Mouse (Mus musculus): ENCODE results near the gene Ptpn9. TPM values are rescaled to one million over a fixed set of nuclear protein-coding genes. Genes with fewer than 3 reads are reported as not detected.

Ptpn9 gene
- total and polyA plus RNA-seq, 3 experiments: 26.2 to 62.4 (median 29.6) TPM

- no peak for DNase-seq (ENCODE audit: low spot score)
- Histone ChIP-seq H3K36me3 (replicated peaks) (peaks cover 34% of the 10 kb centered on the region), H3K4me1 (ENCODE audit: insufficient read depth, low read depth, low read length) (no peaks in the 10 kb centered on the region), H3K9me3 (replicated peaks) (peaks cover 4% of the 10 kb centered on the region; the same call in 1 of the 2 replicates), H3K4me3 (ENCODE audit: low read depth, low read length) (no peak overlapping the region), H3K27me3 (ENCODE audit: insufficient read depth, low read length) (no peaks in the 10 kb centered on the region)
- ATAC-seq (ENCODE audit: extremely low read depth, insufficient number of reproducible peaks, low FRiP score, poor library complexity, severe bottlenecking): no peak
- no peak for TF ChIP-seq GATA2 (IDR thresholded peaks at IDR 0.05; ENCODE audit: borderline replicate concordance, low read depth, low read length)
- no peak for TF ChIP-seq GATA1 (IDR thresholded peaks at IDR 0.05; ENCODE audit: borderline replicate concordance, low read length)
- no peak for TF ChIP-seq POLR2AphosphoS5 (IDR thresholded peaks at IDR 0.05; ENCODE audit: insufficient replicate concordance, low read depth, low read length)
Measured at GRCm38 (mm10) chr9:57012895-57013294, 18.2 kb downstream of the Ptpn9 start.

DNA sequence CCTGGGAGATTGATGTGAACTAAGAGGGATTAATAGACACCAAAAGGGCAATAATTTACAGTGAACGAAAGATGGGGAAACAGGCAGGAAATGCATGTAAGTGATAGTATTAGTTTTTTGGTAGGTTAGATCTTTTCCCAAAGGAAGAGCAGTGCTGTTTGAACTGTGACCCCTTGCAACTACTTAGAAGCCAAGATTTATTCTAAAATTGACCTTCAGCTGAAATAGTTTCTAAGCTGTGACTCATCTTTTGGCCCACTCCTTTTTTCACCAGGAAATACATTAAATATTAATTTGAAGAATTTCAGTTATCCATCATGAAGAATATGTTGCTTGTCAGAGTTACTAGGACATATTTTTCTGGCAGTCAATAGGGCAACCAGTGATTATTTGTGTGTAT, 19.0 kb downstream of the Ptpn9 start:
- Histone ChIP-seq H3K27me3 (ENCODE audit: insufficient read depth, low read length) (no peaks in the 10 kb centered on the region), H3K36me3 (replicated peaks) (peaks cover 27% of the 10 kb centered on the region), H3K9me3 (replicated peaks) (peaks cover 4% of the 10 kb centered on the region; the same call in 1 of the 2 replicates), H3K4me1 (ENCODE audit: insufficient read depth, low read depth, low read length) (no peaks in the 10 kb centered on the region), H3K4me3 (ENCODE audit: low read depth, low read length) (no peak overlapping the region)
- TF ChIP-seq TAL1 (conservative IDR thresholded peaks at IDR 0.05; ENCODE audit: low read depth, low read length) (no peak), POLR2AphosphoS5 (IDR thresholded peaks at IDR 0.05; ENCODE audit: insufficient replicate concordance, low read depth, low read length) (no peak), GATA2 (IDR thresholded peaks at IDR 0.05; ENCODE audit: borderline replicate concordance, low read depth, low read length) (no peak), GATA1 (IDR thresholded peaks at IDR 0.05; ENCODE audit: borderline replicate concordance, low read length) (no peak), CTCF (IDR thresholded peaks at IDR 0.05; ENCODE audit: low read depth, low read length) (no peak)
- ATAC-seq (ENCODE audit: extremely low read depth, insufficient number of reproducible peaks, low FRiP score, poor library complexity, severe bottlenecking): no peak
- DNase-seq (ENCODE audit: low spot score): no peak

- H3K4me1 ChIP-seq (ENCODE audit: insufficient read depth, low read depth, low read length): no peaks in the 10 kb centered on the region
- H3K27me3 ChIP-seq (ENCODE audit: insufficient read depth, low read length): no peaks in the 10 kb centered on the region
- ATAC-seq (ENCODE audit: extremely low read depth, insufficient number of reproducible peaks, low FRiP score, poor library complexity, severe bottlenecking): no peak
- TF ChIP-seq POLR2AphosphoS5 (IDR thresholded peaks at IDR 0.05; ENCODE audit: insufficient replicate concordance, low read depth, low read length): no peak
- H3K9me3 ChIP-seq (replicated peaks): peaks cover 4% of the 10 kb centered on the region; the same call in 1 of the 2 replicates
- H3K4me3 ChIP-seq (ENCODE audit: low read depth, low read length): no peak overlapping the region
- DNase-seq (ENCODE audit: low spot score): no peak
- H3K36me3 ChIP-seq (replicated peaks): peaks cover 26% of the 10 kb centered on the region
Measured at GRCm38 (mm10) chr9:57014766-57015165, 20.0 kb downstream of the Ptpn9 start.

DNA sequence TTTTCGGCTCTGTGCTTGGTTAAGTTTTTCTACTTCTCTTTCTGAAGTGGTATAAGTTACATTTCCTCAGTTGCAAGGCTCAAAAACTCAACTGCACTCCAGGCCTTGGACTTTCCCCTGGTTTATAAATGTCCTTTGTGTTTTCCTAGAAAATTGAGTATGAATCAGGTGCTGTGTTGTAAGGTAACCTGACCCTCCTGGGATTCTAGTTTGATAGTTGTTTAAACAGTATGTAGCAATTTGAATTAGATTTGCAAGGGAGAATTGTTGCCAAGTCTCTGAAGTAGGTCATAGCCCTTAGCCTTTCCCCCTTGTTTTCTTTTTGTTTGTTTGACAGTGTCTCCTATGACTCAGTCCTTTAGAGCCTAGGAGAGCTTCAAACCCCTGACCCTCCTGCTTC, 22.9 kb downstream of the Ptpn9 start:
- TF ChIP-seq GATA1 (IDR thresholded peaks at IDR 0.05; ENCODE audit: borderline replicate concordance, low read length): no peak
- TF ChIP-seq POLR2AphosphoS5 (IDR thresholded peaks at IDR 0.05; ENCODE audit: insufficient replicate concordance, low read depth, low read length): no peak
- TF ChIP-seq GATA2 (IDR thresholded peaks at IDR 0.05; ENCODE audit: borderline replicate concordance, low read depth, low read length): no peak
- TF ChIP-seq CTCF (IDR thresholded peaks at IDR 0.05; ENCODE audit: low read depth, low read length): no peak
- no peak for TF ChIP-seq TAL1 (conservative IDR thresholded peaks at IDR 0.05; ENCODE audit: low read depth, low read length)
- no peak for ATAC-seq (ENCODE audit: extremely low read depth, insufficient number of reproducible peaks, low FRiP score, poor library complexity, severe bottlenecking)
- no peak for DNase-seq (ENCODE audit: low spot score)
- no peak overlapping the region for H3K4me3 ChIP-seq (ENCODE audit: low read depth, low read length)
- H3K36me3 ChIP-seq (replicated peaks): peaks cover 38% of the 10 kb centered on the region
- peaks cover 4% of the 10 kb centered on the region; the same call in 1 of the 2 replicates for H3K9me3 ChIP-seq (replicated peaks)
- no peaks in the 10 kb centered on the region for H3K4me1 ChIP-seq (ENCODE audit: insufficient read depth, low read depth, low read length)
- no peaks in the 10 kb centered on the region for H3K27me3 ChIP-seq (ENCODE audit: insufficient read depth, low read length)

- DNase-seq (ENCODE audit: low spot score): no peak
- Histone ChIP-seq H3K27me3 (ENCODE audit: insufficient read depth, low read length) (no peaks in the 10 kb centered on the region), H3K36me3 (replicated peaks) (peaks cover 66% of the 10 kb centered on the region), H3K4me1 (ENCODE audit: insufficient read depth, low read depth, low read length) (0 out of 2 replicates have a peak, but pooled peaks cover 2% of the 10 kb centered on the region), H3K9me3 (replicated peaks) (no peaks in the 10 kb centered on the region), H3K4me3 (ENCODE audit: low read depth, low read length) (no peak overlapping the region)
- TF ChIP-seq GATA1 (IDR thresholded peaks at IDR 0.05; ENCODE audit: borderline replicate concordance, low read length): no peak
- no peak for TF ChIP-seq GATA2 (IDR thresholded peaks at IDR 0.05; ENCODE audit: borderline replicate concordance, low read depth, low read length)
- TF ChIP-seq TAL1 (conservative IDR thresholded peaks at IDR 0.05; ENCODE audit: low read depth, low read length): no peak
- no peak for TF ChIP-seq POLR2AphosphoS5 (IDR thresholded peaks at IDR 0.05; ENCODE audit: insufficient replicate concordance, low read depth, low read length)
- TF ChIP-seq CTCF (IDR thresholded peaks at IDR 0.05; ENCODE audit: low read depth, low read length): no peak
- no peak for ATAC-seq (ENCODE audit: extremely low read depth, insufficient number of reproducible peaks, low FRiP score, poor library complexity, severe bottlenecking)
Measured at GRCm38 (mm10) chr9:57031756-57032155, 37.0 kb downstream of the Ptpn9 start.

DNA sequence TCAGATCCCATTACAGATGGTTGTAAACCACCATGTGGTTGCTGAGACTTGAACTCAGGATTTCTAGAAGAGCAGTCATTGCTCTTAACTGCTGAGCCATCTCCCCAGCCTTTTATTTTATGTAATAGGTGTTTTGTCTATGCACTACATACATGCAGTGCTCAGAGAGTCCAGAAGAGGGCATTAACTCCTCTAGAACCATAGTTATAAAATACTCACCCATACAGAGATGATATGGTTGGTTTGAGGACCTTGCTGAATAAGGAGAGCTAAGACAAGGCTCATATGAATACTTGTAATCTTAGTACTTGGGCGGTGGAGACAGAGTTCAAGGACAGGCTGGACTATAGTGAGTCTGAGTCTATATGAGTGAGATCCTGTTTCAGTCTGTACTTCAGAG, 61.5 kb downstream of the Ptpn9 start:
- DNase-seq (ENCODE audit: low spot score) (no peak), ATAC-seq (ENCODE audit: extremely low read depth, insufficient number of reproducible peaks, low FRiP score, poor library complexity, severe bottlenecking) (no peak)

DNA sequence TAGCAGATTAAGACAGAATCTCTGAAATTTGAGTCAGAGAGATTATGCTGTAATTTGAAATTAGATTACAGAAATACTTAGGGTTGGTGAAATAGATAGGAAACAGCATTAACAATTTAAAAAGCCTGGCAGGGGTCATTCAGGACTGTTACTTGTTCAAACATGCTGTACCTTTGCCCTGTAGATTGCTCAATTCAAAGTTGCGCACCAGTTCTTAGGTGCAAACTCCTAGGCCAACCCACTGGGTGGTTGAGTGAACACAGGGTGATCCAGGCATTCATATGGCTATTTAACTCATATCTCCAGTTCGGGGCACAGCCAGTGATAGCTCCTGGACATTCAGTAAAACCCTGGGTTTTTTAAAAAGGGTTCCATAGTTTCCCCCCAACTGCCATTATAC, 69.4 kb downstream of the Ptpn9 start:
- H3K4me1 ChIP-seq (ENCODE audit: insufficient read depth, low read depth, low read length): no peaks in the 10 kb centered on the region; the same call in 1 of the 2 replicates
- DNase-seq (ENCODE audit: low spot score) (no peak), ATAC-seq (ENCODE audit: extremely low read depth, insufficient number of reproducible peaks, low FRiP score, poor library complexity, severe bottlenecking) (no peak)
- H3K4me3 ChIP-seq (ENCODE audit: low read depth, low read length): no peak overlapping the region
- no peaks in the 10 kb centered on the region for H3K9me3 ChIP-seq (replicated peaks)
- TF ChIP-seq TAL1 (conservative IDR thresholded peaks at IDR 0.05; ENCODE audit: low read depth, low read length) (no peak), POLR2AphosphoS5 (IDR thresholded peaks at IDR 0.05; ENCODE audit: insufficient replicate concordance, low read depth, low read length) (no peak), GATA1 (IDR thresholded peaks at IDR 0.05; ENCODE audit: borderline replicate concordance, low read length) (no peak), GATA2 (IDR thresholded peaks at IDR 0.05; ENCODE audit: borderline replicate concordance, low read depth, low read length) (no peak), CTCF (IDR thresholded peaks at IDR 0.05; ENCODE audit: low read depth, low read length) (no peak)
- H3K27me3 ChIP-seq (ENCODE audit: insufficient read depth, low read length): no peaks in the 10 kb centered on the region
- H3K36me3 ChIP-seq (replicated peaks): peaks cover 71% of the 10 kb centered on the region

More for the DNA sequence above, 61.5 kb downstream of the Ptpn9 start:
- Histone ChIP-seq H3K27me3 (ENCODE audit: insufficient read depth, low read length) (no peaks in the 10 kb centered on the region), H3K4me3 (ENCODE audit: low read depth, low read length) (no peak overlapping the region), H3K36me3 (replicated peaks) (peaks cover 78% of the 10 kb centered on the region), H3K4me1 (ENCODE audit: insufficient read depth, low read depth, low read length) (no peaks in the 10 kb centered on the region), H3K9me3 (replicated peaks) (no peaks in the 10 kb centered on the region)
- TF ChIP-seq GATA1 (IDR thresholded peaks at IDR 0.05; ENCODE audit: borderline replicate concordance, low read length) (no peak), CTCF (IDR thresholded peaks at IDR 0.05; ENCODE audit: low read depth, low read length) (peak; percentile 20; the same call in 1 of the 2 replicates), GATA2 (IDR thresholded peaks at IDR 0.05; ENCODE audit: borderline replicate concordance, low read depth, low read length) (no peak)
